In the genomic region with DNA sequence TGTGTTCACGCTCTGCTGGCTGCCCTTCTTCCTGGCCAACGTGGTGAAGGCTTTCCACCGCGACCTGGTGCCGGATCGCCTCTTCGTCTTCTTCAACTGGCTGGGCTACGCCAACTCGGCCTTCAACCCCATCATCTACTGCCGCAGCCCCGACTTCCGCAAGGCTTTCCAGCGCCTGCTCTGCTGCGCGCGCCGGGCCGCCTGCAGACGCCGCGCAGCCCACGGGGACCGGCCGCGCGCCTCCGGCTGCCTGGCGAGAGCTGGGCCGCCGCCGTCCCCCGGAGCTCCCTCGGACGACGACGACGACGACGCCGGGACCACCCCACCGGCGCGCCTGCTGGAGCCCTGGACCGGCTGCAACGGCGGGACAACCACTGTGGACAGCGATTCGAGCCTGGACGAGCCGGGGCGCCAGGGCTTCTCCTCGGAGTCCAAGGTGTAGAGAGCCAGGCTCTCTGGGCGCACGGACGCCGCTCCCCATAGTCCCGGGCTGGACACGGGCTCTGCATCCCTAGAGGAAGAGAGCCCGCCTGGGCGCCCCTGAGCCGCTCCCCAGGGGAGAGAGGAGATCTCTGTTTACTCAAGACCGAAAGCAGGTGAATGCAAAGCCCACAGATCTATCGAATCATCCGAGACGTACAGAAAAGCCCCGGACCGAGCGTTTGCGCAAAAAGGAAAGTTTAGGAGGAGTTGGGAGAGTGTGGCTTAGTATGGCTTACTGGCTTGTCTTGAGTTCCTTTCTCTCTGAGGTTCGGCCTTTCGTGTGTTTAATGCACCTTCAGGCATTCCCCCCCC, we compare ENCODE assay signal across 8 mouse cellular contexts. TPM values are rescaled to one million over a fixed set of nuclear protein-coding genes. Genes with fewer than 3 reads are reported as not detected.
DNase-seq lines count a peak whose midpoint lies in the region; ATAC-seq and TF ChIP-seq lines count a peak whose summit lies in the region.

No protein-coding gene starts in this region.

- DNase-seq in kidney, adult 2 months = peak; percentile 40
- DNase-seq in kidney, adult 8-10 months = no peak
- peak; percentile 52 to 74 for DNase-seq in gastrocnemius, postnatal 4 days (ENCODE audit: low spot score in 2 of 2)
- peak; percentile 34 for DNase-seq in kidney, adult 9 months
- peak; percentile 12 for DNase-seq in ovary, adult 18-20 months (ENCODE audit: low spot score)
- DNase-seq in cerebellum, postnatal 25 days = no peak

- H3K9me3 ChIP-seq in lung, embryonic 15.5 days = no peaks in the 10 kb centered on the region

- peak overlapping the region; percentile 41 for H3K4me3 ChIP-seq in kidney, adult 2 months (ENCODE audit: insufficient read depth, low read depth, low read length)
- H3K4me3 ChIP-seq in brown adipose tissue, adult 24 weeks (ENCODE audit: insufficient read depth, low read depth, low read length) = peak overlapping the region; percentile 75
- H3K4me3 ChIP-seq in lung, embryonic 15.5 days = peak overlapping the region; percentile 59

- TF ChIP-seq POLR2A in kidney, adult 2 months (IDR thresholded peaks at IDR 0.05; ENCODE audit: low read depth, low read length) = no peak

- peak overlapping the region; percentile 98 for H3K4me2 ChIP-seq in lung, embryonic 15.5 days

- peak; percentile 23 for ATAC-seq in lung, embryonic 15.5 days (ENCODE audit: borderline replicate concordance, extremely low read depth, low FRiP score, low TSS enrichment)

- H3K27me3 ChIP-seq in kidney, adult 2 months (replicated peaks; ENCODE audit: control insufficient read depth, insufficient read depth, low read length) = 0 out of 2 replicates have a peak, but pooled peaks cover 2% of the 10 kb centered on the region
- H3K27me3 ChIP-seq in lung, embryonic 15.5 days = peaks cover 60% of the 10 kb centered on the region

- no peak for TF ChIP-seq CTCF in kidney, adult 2 months (conservative IDR thresholded peaks at IDR 0.05; ENCODE audit: insufficient read depth, insufficient read length, low read depth, low read length)

- peak overlapping the region; percentile 44 for H3K9ac ChIP-seq in lung, embryonic 15.5 days

- WGBS in kidney, adult 2 months = 1% methylated on average over 71 of the region's 71 CpGs
- WGBS in lung, embryonic 15.5 days = under 1% methylated on average over 71 of the region's 71 CpGs

- 0 out of 2 replicates have a peak, but pooled peaks cover 2% of the 10 kb centered on the region for H3K4me1 ChIP-seq in kidney, adult 2 months (ENCODE audit: control insufficient read depth, insufficient read depth, low read length)
- peaks cover 6% of the 10 kb centered on the region for H3K4me1 ChIP-seq in brown adipose tissue, adult 24 weeks (ENCODE audit: control insufficient read depth, insufficient read depth, insufficient read length, low read length)
- peaks cover 50% of the 10 kb centered on the region for H3K4me1 ChIP-seq in lung, embryonic 15.5 days

- no peak overlapping the region for H3K27ac ChIP-seq in kidney, adult 2 months (ENCODE audit: insufficient read depth, low read depth, low read length)
- peak overlapping the region; percentile 98 for H3K27ac ChIP-seq in brown adipose tissue, adult 24 weeks (replicated peaks; ENCODE audit: low read depth, low read length)
- H3K27ac ChIP-seq in lung, embryonic 15.5 days = no peak overlapping the region

- no peaks in the 10 kb centered on the region for H3K36me3 ChIP-seq in kidney, adult 2 months (ENCODE audit: control insufficient read depth, insufficient read depth, low read length)
- no peaks in the 10 kb centered on the region for H3K36me3 ChIP-seq in lung, embryonic 15.5 days

RNA-seq across cellular contexts. Expression of a gene that starts 1.5 kb away (rescaled TPM):
- polyA plus RNA-seq in kidney, adult 2 months (2012; rRNA removed) = 2.7 and 3.4 TPM in 2 replicates
- 21.8 and 23.9 TPM in 2 replicates for polyA plus RNA-seq in brown adipose tissue, adult 24 weeks (2012; ENCODE audit: insufficient read depth, insufficient read length, missing spikeins)
- 1 to 10 TPM; 1.4 to 1.9 TPM for total RNA-seq in gastrocnemius, postnatal 4 days (2021)
- 1.4 and 1.5 TPM in 2 replicates for polyA plus RNA-seq in lung, embryonic 15.5 days (2015; fragmentation: Nextera tagmentation; extraction: Ambion mirVana)

Comparison
In these comparisons a context has a peak if more than half of its experiments do, and no peak if none do; other contexts are left out.
1. DNase-seq: peak in kidney, adult 2 months (single experiment), gastrocnemius, postnatal 4 days (2 of 2), kidney, adult 9 months (single experiment) and ovary, adult 18-20 months (single experiment); none in kidney, adult 8-10 months (0 of 2) and cerebellum, postnatal 25 days (0 of 2).
2. Peak in every context shown above with its lines, with median percentiles within 50 percentile points of each other: H3K4me3 ChIP-seq.